Mouse (Mus musculus) kidney, adult 2 months (tissue): ENCODE measurements at regions not wholly inside any gene's neighbourhood (a gene's known extent, or its start where the extent isn't known, plus 50 kb on each side); places are given as distances from the start of the nearest gene placed in this dataset.

Source experiments
- CTCF ChIP-seq: fragments of 200-500 bp; conservative IDR thresholded peaks from 2 replicates; pipeline ENCODE4 v1.5.1; 2011; ENCODE audit warnings: low read depth, mild to moderate bottlenecking, control low read depth, low read length, moderate library complexity, mixed read lengths; ENCODE audit not compliant: insufficient read depth, insufficient read length
- POLR2A ChIP-seq: fragments of 200-500 bp; IDR thresholded peaks from one replicate; pipeline ENCODE4 v1.6.1; 2011; ENCODE audit warnings: low read depth, low read length, control low read depth

DNA sequence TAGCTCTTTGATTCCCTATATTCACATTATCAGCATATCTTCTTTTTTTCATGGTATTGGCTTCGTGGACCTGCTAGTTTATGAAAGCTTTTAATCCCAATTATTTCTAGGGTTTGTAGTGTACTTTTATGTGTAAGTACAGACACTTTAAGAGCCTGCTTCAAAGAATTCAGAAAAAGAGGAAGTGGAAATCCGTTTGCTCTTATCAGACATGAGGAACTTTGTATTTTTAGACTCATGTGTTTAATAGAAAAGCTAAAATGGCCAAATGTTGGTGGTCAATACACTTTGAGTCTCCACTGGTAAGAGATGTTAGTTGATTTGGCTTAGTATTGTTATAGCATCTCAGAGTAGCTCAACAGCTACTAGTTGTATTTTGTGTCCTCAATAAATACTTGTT lies 135.7 kb upstream of the Gm11096 start:
- TF ChIP-seq POLR2A (no peak), CTCF (no peak)
